Mouse (Mus musculus) heart, postnatal 25 days (tissue): ENCODE measurements around the gene Hdac1. TPM values are rescaled to one million over a fixed set of nuclear protein-coding genes. Genes with fewer than 3 reads are reported as not detected.
"Not testable (repeated sequence)": the region's sequence is repeated elsewhere in the genome, so short reads cannot be mapped to it uniquely, and the experiment has no call there.

Source experiments
- DNase-seq: peaks from one replicate; pipeline ENCODE4 v3.0.0; 2022; ENCODE audit warnings: low spot score
- intact Hi-C: fragments of 180-260 bp; cut with DNase I; formaldehyde crosslinking; loops from one replicate; pipeline ENCODE4 v1.15.1; 2025
- total RNA-seq, 2 experiments: library from RNA; stranded (reverse); gene quantifications; 2 replicates each; pipeline ENCODE4 v1.2.3; 2021

The Hdac1 gene
- total RNA-seq, 2 experiments from 2014 or later: 15.9 to 18.6 TPM

DNA sequence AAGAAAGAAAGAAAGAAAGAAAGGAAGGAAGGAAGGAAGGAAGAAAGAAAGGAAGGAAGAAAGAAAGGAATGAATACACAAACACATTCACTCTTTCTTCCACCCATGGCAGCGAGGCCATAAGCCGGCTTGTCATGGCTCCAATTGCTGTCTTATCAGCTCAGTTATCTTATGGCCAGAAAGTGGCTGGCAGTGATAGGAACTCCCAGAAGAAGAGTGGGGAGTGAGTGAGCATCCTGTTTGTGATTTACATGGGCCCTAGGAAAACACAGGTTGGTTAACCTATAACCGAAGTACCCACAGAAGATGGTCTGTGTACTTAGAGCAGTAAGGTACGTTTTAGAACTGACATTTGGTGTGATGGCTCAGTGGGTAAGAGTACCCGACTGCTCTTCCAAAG, 18.7 kb upstream of the Hdac1 start:
- intact Hi-C loops: no loop called here

GRCm38 (mm10) chr4:129558321-129558955, 15.9 kb upstream of the Hdac1 start:
- intact Hi-C loops: no loop called here
- no peak for DNase-seq

More for the DNA sequence above, 18.7 kb upstream of the Hdac1 start:
- no peak for DNase-seq

DNA sequence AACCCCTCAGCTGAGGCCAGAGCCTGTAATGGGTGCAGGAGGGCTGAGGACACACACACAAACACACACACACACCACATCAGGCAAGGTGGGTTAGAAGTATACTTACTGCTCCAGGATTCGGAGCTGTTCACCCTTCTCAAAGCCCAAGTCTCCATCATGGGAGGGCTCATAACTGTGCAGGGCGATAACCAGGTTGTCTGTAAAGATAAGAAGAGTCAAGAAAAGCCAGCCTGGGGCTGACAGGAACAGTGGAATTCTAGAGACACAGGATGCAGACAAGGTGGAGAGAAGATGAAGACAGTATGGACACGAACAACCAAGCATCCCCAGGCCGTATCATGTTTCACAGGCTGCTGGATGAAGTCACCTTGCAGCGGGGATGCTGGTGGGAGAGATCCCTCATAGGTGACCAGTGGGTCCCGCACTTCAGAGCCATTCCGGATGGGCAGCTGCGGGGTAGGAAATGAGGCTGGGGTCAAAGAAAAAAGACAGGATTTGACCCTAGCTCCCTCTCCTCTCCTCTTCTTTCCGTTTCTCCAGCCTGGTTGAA, 14.8 kb upstream of the Hdac1 start:
- no peak for DNase-seq
- intact Hi-C loops: no loop called here

- DNase-seq: peak; percentile 75
- intact Hi-C loops: no loop called here
Measured at GRCm38 (mm10) chr4:129556532-129557223, 14.2 kb upstream of the Hdac1 start.

- no peak for DNase-seq
- intact Hi-C loops: no loop called here
Measured at GRCm38 (mm10) chr4:129555862-129556531, 13.5 kb upstream of the Hdac1 start.

GRCm38 (mm10) chr4:129555421-129555861, 12.9 kb upstream of the Hdac1 start:
- intact Hi-C loops: no loop called here
- no peak for DNase-seq

- intact Hi-C loops: not testable (repeated sequence)
Measured at GRCm38 (mm10) chr4:129554512-129554911, 12.0 kb upstream of the Hdac1 start.

DNA sequence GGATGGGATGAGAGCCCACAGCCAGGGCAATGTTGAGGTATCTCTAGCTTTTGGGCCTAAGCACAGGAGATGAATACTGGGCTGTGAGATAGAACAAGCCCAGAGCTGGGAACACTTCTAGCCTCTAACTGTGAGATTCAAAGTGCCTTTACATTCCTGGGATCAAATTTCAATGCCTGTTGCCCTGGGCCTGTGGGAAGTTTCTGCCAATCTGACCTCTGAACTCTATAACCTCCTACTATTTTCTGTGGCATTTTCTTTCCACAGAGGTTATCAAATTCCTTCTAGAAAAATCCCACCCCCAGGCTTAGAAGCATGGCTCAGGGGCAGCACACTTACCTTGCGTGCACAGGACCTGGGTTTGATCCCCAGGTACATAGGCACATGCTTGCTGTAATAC, 7.8 kb upstream of the Hdac1 start:
- intact Hi-C loops: no loop called here
- no peak for DNase-seq

More at GRCm38 (mm10) chr4:129554512-129554911, 12.0 kb upstream of the Hdac1 start:
- not testable (repeated sequence) for DNase-seq

GRCm38 (mm10) chr4:129549306-129549705, 6.8 kb upstream of the Hdac1 start:
- intact Hi-C loops: loop anchor here (5.0 kb wide), 1 partner anchor 58 kb away; no protein-coding TSS in a partner anchor
- no peak for DNase-seq

- not testable (repeated sequence) for DNase-seq
- intact Hi-C loops: loop anchor here (5.0 kb wide), 1 partner anchor 60 kb away; no protein-coding TSS in a partner anchor
Measured at GRCm38 (mm10) chr4:129547631-129548030, 5.1 kb upstream of the Hdac1 start.

GRCm38 (mm10) chr4:129544106-129544505, 1.6 kb upstream of the Hdac1 start:
- intact Hi-C loops: no loop called here
- DNase-seq: no peak

DNA sequence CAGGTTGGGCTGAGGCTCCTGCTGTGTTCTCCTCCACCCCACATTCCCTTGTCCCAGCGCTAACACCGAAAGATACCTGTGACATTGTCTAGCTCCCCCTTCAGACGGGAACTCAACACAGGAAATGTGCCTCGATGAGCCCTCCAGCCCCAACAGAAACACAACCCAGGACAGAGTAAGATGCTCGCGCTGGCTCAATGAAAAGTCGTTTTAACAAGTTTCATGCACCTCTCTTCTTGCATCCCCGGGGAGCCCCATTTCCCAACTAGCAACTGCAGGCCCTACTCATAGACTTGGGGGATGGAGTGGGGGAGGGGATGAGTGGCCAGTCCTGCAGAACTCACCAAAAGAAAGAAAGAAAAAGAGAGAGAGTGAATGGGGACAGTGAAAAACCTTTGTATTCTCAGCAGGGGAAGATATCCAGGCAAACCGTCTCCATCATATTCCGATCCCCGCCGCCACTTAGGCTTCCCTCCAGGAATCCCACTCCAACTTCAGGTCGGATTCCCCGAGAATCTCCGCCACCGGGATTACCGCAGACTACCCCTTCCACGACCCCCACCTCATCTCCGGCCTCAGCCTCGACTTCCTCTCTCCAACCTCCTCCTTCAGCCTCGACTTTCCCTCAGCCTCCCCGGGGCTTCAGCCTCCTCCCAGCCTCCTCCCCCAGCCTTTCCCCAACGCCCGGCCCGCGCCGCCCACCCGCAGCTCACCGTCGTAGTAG, 483 bp downstream of the Hdac1 start:
- intact Hi-C loops: no loop called here
- DNase-seq: no peak

DNA sequence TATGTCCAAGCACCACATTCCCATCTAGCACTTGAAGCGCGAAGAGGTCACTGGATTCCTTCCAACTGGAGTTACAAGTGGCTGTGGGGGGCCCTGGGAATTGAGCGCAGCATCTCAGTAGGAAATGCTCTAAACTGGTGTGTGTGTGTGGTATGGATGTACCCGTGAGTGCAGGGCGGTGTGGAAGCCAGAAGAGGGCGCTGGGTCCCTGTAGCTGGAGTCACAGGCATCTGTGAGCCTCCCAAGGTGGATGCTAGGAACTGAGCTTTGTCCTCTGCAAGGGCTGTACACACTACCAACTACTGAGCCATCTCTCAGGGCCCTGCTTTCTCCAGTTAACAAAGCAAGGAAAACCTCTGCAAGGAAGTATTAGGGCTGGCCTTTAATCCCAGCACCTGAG, 2.5 kb downstream of the Hdac1 start:
- intact Hi-C loops: no loop called here
- no peak for DNase-seq

GRCm38 (mm10) chr4:129528901-129529300, 13.6 kb downstream of the Hdac1 start:
- intact Hi-C loops, DNase-seq: not testable (repeated sequence)

DNA sequence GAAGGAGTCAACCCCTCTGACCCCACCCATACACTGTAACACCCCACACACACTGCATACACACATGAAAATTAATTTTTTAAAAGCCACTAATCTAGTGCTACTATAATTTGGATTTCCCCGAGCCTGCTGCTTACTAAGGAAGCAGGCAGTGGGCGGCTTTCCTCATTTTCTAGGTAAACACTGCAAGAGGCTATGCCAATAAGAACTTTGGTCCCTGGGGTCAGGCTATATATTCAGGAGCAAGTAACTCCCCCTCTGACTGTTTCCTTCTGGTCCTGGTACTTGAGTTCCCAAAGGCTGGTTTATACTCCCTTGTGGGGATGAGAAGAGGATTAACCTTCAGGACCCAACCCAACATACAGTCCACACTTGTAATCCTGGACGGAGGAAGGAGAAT, 16.6 kb downstream of the Hdac1 start:
- intact Hi-C loops: no loop called here
- no peak for DNase-seq

GRCm38 (mm10) chr4:129525338-129525737, 17.2 kb downstream of the Hdac1 start:
- no peak for DNase-seq
- intact Hi-C loops: no loop called here

GRCm38 (mm10) chr4:129518519-129518918, 24.0 kb downstream of the Hdac1 start:
- no peak for DNase-seq
- intact Hi-C loops: no loop called here

- DNase-seq: no peak
- intact Hi-C loops: no loop called here
Measured at GRCm38 (mm10) chr4:129516925-129517324, 25.6 kb downstream of the Hdac1 start.

DNA sequence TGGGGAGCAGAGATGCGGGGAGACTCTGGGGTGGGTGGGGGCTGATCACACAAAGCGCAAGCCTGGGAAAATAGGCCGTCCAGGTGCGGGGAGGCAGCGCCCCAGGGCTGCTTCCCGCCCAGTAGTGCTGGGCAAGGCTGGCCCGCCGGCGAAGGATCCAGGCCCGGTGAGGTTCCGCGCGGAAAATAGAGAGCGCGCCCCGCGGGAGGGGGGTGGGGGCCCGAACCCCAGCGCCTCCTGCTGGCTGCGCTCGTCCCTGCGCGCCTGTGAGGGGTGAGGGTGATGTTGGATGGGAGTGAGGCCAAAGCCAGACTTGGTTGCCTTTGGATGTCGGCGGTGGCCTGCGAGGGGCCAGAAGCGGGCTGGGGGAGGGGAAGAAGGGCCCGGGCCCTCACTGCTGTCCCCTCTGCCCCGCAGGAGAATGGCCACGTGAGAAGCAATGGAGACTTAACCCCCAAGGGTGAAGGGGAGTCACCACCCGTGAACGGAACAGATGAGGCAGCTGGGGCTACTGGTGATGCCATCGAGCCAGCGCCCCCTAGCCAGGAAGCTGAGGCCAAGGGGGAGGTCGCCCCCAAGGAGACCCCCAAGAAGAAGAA, 28.1 kb downstream of the Hdac1 start:
- intact Hi-C loops: no loop called here
- peak; percentile 30 for DNase-seq

- intact Hi-C loops: no loop called here
- DNase-seq: no peak
Measured at GRCm38 (mm10) chr4:129513891-129514290, 28.6 kb downstream of the Hdac1 start.
